Mouse (Mus musculus) layer of hippocampus, postnatal 25 days (tissue): ENCODE data around the gene Zeb2. TPM values are rescaled to one million over a fixed set of nuclear protein-coding genes. Genes with fewer than 3 reads are reported as not detected.

Experiments used
- DNase-seq, 2 experiments: peaks; one replicate each; pipeline ENCODE4 v3.0.0; 2022; ENCODE audit warnings: mixed read lengths in 2 of 2, low spot score in 1 of 2; ENCODE audit errors: extremely low spot score in 1 of 2
- microRNA-seq, 2 experiments: library from miRNA; unstranded; fragments of <30 nt; microRNA quantifications; one replicate each; pipeline ENCODE4 v1.2.0; 2021
- total RNA-seq, 2 experiments: library from RNA; stranded (reverse); gene quantifications; 2 replicates each; pipeline ENCODE4 v1.2.3; 2021

Zeb2 gene
- total RNA-seq, 2 experiments from 2014 or later, result 365 to 458 TPM

DNA sequence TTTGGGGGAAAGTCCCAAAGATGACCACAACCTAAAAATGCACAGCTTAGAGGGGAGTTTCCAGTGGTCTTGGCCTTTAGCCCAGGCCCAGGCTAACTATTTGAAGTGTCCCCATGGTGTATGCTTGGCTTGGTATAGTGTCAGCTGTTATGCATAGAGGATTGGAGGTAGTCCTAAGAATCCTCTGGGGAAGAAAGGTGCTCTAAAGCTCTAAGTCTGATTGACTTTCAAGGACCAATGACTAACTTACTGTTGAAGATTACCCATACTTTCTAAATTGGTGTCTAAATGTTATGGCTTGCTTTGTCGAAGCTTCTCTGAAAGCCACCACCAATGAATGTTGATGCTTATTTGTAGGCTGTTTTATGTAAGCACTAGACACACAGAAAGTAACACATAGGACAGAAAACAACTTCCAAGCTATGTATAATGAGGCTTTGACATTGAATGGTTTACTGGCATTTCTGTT, 159.8 kb downstream of the Zeb2 start:
- DNase-seq, result no peak

DNA sequence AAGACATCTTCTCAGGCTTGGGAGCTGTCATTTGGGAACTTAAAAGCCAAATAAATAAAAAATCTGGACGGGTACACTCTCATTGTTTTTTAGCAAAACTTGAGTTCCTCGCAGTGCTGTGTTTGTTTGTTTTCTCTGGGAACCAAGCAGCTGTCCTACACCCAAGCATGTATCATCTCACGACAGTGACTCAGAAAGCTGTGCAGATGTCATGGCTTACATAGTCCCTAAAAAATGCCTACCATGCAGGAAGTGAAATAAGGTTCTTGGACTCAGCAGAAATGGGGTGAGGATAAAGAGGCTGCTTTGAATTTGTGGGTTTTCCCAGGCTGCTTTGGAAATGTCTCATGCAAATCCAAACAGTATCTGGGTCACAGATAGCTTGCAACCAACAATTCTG, 161.0 kb downstream of the Zeb2 start:
- DNase-seq, result no peak

DNA sequence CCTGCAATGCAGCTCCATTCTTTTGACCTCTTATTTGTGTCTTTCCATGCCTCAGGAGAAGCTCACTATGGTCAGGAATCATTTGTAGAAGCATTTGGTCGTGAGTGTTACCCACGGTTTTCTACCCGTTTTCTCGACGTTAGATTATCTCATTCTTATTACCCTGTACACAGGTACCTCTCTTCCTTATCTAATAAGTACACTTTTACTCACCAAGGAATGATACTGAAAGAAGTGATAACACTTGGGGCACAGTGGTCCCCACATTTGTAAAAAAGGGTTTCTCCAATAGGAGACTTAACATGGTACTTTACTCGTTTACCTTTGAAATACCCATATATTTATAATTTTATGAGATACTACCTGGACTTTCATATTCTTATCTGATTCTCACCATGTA, 161.7 kb downstream of the Zeb2 start:
- DNase-seq, result no peak

DNA sequence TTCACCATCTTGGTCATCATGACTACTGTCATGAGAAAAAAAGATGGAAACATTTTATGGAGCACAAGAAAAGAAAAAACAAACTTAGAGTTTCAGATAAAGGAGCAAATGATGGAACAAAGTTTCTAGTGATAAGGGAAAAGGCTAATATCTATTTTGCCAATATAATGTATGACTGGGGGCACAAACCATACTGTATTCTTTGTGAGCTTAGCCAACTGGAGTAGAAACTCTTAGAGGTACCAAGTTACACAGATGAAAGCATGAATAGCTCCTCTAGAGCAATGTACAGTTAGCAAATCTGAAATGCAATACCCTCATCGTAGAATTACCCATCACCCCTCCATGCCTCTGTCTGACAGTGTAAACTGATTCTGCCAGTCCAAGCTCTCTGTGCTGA, 163.0 kb downstream of the Zeb2 start:
- DNase-seq, result no peak

DNA sequence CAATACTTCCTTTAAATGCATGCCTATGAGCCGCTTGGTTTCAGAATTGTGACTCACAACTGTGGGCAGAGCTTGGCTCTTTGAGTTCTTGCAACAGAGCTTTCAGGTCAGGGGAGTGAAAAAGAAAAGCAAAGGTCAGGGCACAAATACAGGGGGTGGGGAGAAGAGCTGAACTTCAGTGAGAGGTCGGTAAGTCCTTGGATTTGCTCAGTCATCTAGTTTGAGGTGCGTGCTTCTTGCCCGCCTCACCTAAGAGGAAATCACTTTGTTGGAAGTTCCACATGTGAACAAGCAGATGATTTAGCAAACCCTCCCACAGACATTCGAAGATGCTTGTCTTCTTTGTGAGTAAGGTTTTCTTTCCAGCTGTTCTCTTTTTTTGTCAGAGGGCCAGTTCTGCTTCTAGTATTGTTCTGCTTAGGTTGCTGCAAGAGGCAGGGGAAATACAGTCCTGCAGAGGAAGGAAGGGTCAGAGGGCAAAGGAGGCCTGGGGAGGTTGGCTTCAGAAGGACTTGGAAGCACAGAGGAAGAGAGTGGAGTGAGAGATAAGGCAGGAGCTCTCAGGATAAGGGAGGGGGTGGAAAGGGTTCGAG, 164.3 kb downstream of the Zeb2 start:
- no peak for DNase-seq

DNA sequence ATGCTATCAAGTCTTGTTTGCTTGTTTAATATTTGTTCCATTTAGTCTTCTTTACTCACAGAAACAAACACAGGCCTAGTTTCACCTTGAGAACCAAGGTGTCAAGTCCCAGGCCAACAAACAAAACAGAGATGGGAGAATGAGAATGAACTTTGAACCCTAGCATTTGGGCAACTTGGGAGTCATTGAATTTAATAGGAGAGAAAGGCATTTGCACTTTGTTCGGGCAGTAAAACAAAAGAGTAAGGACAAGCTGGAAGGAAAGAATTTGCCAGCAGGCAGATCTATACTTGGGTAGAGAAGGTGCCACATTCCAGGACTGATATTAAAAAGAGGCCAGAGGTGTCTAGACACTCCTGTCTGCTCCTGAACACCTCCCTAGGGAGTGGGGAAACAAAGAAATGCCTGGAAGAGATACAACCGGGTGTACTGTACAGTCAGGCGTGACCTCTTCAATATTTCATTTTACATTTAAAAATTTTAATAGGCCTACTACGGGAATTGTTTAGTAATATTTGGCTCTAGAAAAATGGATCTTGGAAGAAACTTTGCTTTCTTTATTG, 165.5 kb downstream of the Zeb2 start:
- DNase-seq, result no peak

DNA sequence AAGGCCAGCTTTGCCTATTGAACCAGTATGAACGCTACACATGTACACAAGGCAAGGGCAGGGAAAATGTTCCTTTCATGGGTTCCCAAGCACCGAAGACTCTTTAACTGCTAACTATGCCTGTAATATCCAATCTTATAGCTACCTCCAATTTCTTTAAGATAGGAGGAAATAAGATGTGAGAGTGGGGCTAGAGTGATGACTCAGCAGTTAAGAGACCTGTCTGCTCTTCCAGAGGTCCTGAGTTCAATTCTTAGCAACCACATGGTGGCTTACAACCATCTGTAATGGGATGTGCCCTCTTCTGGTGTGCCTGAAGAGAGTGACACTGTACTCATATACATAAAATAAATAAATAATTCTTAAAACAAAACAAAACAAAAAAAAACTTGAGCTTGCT, 172.5 kb downstream of the Zeb2 start:
- no peak for DNase-seq

Small RNAs within 50 kb of the gene (microRNA-seq; reads per million reads assigned to microRNA genes)
- 15.9 to 21.9 reads per million in 2 experiments for gene Mir5129

Other genes with a start within 250 kb of the Zeb2 start
- gene Gtdc1, start 189.7 kb downstream of the Zeb2 start, total RNA-seq, result 10 to 100 TPM; 57.4 to 61.7 TPM